8 mouse cellular contexts compared by ENCODE assay signal in genomic region chr10:77984660-77985059, GRCm38 (mm10). TPM values are rescaled to one million over a fixed set of nuclear protein-coding genes. Genes with fewer than 3 reads are reported as not detected.
A peak's percentile ranks its signal among the peaks of the same experiment; 100 is the strongest.
DNase-seq lines count a peak whose midpoint lies in the region; TF ChIP-seq lines count a peak whose summit lies in the region.

No protein-coding gene starts in this region.

- H3K9me3 ChIP-seq in forebrain, embryonic 10.5 days = no peaks in the 10 kb centered on the region

- H3K36me3 ChIP-seq in forebrain, embryonic 10.5 days (replicated peaks) = peaks cover 79% of the 10 kb centered on the region

- no peak overlapping the region for H3K27ac ChIP-seq in forebrain, embryonic 10.5 days
- peak overlapping the region; percentile 71 for H3K27ac ChIP-seq in layer of hippocampus, adult 2 months

- H3K27me3 ChIP-seq in forebrain, embryonic 10.5 days (ENCODE audit: poor library complexity, severe bottlenecking) = no peaks in the 10 kb centered on the region

- TF ChIP-seq CTCF in layer of hippocampus, adult 2 months (conservative IDR thresholded peaks at IDR 0.05) = peak; percentile 96

- H3K4me1 ChIP-seq in forebrain, embryonic 10.5 days = peaks cover 6% of the 10 kb centered on the region; the same call in 1 of the 2 replicates

- no peak overlapping the region for H3K4me3 ChIP-seq in forebrain, embryonic 10.5 days
- H3K4me3 ChIP-seq in layer of hippocampus, adult 2 months = no peak overlapping the region

- peak; percentile 67 for DNase-seq in Muller cell, postnatal 12 days (ENCODE audit: inconsistent ontology term)
- DNase-seq in c-Kit-positive CD71-negative TER-119-negative erythroid progenitor cells, embryonic 14.5 days (ENCODE audit: low read depth) = peak; percentile 77
- DNase-seq in forebrain, embryonic 10.5 days (ENCODE audit: extremely low spot score, low spot score) = peak; percentile 75
- peak; percentile 83 for DNase-seq in heart, postnatal 4 days
- DNase-seq in layer of hippocampus, adult 2 months (ENCODE audit: low spot score in 2 of 2) = peak; percentile 67 to 85
- DNase-seq in lung, postnatal 14 days = peak; percentile 83
- peak; percentile 90 for DNase-seq in retina, embryonic 14.5 days (ENCODE audit: low spot score)
- DNase-seq in urinary bladder, postnatal 25 days (ENCODE audit: low spot score) = peak; percentile 75

- 6% methylated on average over 4 of the region's 4 CpGs for WGBS in forebrain, embryonic 10.5 days

RNA-seq across cellular contexts. Expression of gene 1810043G02Rik, which starts 6.3 kb away (rescaled TPM):
- polyA plus RNA-seq in forebrain, embryonic 10.5 days (2016; fragmentation: Nextera tagmentation; extraction: Ambion mirVana) = 33.9 and 37.4 TPM in 2 replicates
- total RNA-seq in heart, postnatal 4 days (2021) = 10 to 100 TPM; 10.5 to 12.6 TPM
- 10 to 100 TPM; 37.1 to 44.4 TPM for total RNA-seq in layer of hippocampus, adult 2 months (2021)

RNA-seq across cellular contexts. Expression of gene Trpm2, which starts 14.3 kb away (rescaled TPM):
- polyA plus RNA-seq in forebrain, embryonic 10.5 days (2016; fragmentation: Nextera tagmentation; extraction: Ambion mirVana) = 0.53 and 0.57 TPM in 2 replicates
- 1 to 10 TPM in 1 of 2 experiments, under 1 TPM in 1; 0.33 to 1.0 TPM for total RNA-seq in heart, postnatal 4 days (2021)
- 10 to 100 TPM; 37.4 to 41.5 TPM for total RNA-seq in layer of hippocampus, adult 2 months (2021)

RNA-seq across cellular contexts. Expression of gene Pfkl, which starts 25.2 kb away (rescaled TPM):
- polyA plus RNA-seq in forebrain, embryonic 10.5 days (2016; fragmentation: Nextera tagmentation; extraction: Ambion mirVana) = 262 and 282 TPM in 2 replicates
- total RNA-seq in heart, postnatal 4 days (2021) = 100 to 1,000 TPM; 118 to 133 TPM
- 100 to 1,000 TPM; 232 to 233 TPM for total RNA-seq in layer of hippocampus, adult 2 months (2021)

RNA-seq across cellular contexts. Expression of gene Dnmt3l, which starts 57.1 kb away (rescaled TPM):
- polyA plus RNA-seq in forebrain, embryonic 10.5 days (2016; fragmentation: Nextera tagmentation; extraction: Ambion mirVana) = not detected in 2 replicates
- total RNA-seq in heart, postnatal 4 days (2021) = not detected
- not detected for total RNA-seq in layer of hippocampus, adult 2 months (2021)

RNA-seq across cellular contexts. Expression of gene Aire, which starts 58.8 kb away (rescaled TPM):
- polyA plus RNA-seq in forebrain, embryonic 10.5 days (2016; fragmentation: Nextera tagmentation; extraction: Ambion mirVana) = 0.28 and 0.33 TPM in 2 replicates
- total RNA-seq in heart, postnatal 4 days (2021) = not detected
- total RNA-seq in layer of hippocampus, adult 2 months (2021) = under 1 TPM; 0.46 to 0.54 TPM

Comparison
In these comparisons a context has a peak if more than half of its experiments do, and no peak if none do; other contexts are left out.
1. RNA of gene Trpm2, which starts 14.3 kb away (total RNA-seq): 37.4 to 41.5 TPM in layer of hippocampus, adult 2 months; 0.33 to 1.0 TPM in heart, postnatal 4 days; every median in the first group is over 10 times any median in the second.
2. Peak in every context shown above with its lines, with median percentiles within 50 percentile points of each other: DNase-seq.